Mouse (Mus musculus) hindlimb bud, embryonic 11.5 days (tissue): ENCODE data around the gene Ninl.
"Not testable (repeated sequence)": the region's sequence is repeated elsewhere in the genome, so short reads cannot be mapped to it uniquely, and the experiment has no call there.

Experiments
- DNase-seq: peaks from one replicate; pipeline ENCODE4 v3.0.0-alpha.2; 2012; ENCODE audit warnings: low read depth, low spot score; ENCODE audit errors: extremely low spot score

The Ninl gene

DNA sequence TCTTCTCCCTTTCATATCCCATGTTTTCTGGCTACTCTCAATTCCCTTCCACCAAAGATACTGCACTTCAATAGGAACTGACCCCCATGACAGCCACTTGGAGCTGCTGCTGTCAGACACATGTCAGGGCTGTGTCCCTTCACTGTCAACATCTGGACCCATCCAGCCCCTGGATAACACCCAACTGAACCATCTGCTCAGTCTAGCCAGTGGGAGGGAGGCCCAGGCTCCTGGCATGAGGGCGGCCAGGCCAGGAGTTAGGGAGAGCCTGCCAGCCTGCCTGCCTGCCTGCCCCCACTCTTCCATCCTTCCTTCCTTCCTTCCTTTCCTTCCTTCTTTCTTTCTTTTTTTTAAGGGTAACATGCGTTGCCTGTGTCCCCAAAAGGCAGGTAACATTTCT lies 88.0 kb downstream of the Ninl start:
- DNase-seq: no peak

DNA sequence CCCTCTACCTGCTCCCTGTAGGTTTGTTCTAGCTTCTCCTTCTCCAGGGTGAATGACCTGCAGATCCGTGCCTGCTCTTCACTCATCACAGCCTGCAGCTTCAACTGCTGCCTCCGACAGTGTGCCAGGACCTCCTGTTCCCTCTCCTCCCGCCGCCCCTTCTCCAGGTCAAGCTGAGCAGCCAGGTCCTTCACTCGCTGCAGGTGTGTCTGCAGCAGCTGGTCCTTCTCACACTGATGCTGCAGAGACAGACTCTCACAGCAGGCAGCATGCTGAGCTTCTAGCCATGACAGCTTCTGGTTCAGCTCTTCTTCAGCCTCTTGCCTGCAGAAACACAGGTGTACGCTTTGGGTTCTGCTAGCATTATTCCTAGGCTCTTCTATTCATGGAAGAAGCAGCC lies 89.1 kb downstream of the Ninl start:
- no peak for DNase-seq

DNA sequence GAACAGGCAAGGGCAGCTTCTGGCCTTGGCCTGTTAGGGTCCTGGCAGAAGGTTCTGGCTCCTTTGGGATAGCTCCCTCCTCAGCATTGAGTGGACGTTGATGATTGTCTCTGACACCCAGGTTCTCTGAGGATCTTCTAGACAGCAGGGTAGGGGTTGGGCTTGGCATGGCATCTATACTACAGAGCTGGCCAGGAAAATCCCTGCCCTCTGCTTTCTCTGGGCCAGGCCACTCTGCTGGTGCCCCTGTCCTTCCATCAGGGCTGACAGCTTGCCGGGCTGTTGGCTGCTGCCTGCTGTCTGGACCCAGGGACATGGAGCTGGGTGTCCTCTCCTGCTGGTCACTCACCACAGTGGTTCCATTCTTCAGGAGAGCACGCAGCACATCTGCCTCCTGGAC lies 89.5 kb downstream of the Ninl start:
- no peak for DNase-seq

DNA sequence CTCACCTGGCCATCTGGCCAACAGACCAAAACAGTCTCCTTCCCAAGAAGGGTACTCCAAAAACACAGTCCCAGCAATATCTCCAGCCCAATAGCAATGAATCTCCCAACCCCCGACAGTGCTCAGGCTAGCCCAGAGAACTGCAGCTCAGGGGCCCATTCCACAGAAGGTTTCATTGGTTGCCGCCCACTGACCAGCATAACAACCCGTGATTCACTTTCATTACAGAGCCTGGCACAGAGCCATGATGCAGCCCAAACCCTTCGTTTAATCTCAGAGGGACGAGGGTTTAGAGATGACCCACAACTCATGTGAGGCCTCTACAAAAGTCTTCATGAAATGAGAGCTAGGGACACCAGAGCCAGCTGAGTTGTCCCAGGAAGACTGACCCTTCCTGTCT lies 90.4 kb downstream of the Ninl start:
- DNase-seq: no peak

DNA sequence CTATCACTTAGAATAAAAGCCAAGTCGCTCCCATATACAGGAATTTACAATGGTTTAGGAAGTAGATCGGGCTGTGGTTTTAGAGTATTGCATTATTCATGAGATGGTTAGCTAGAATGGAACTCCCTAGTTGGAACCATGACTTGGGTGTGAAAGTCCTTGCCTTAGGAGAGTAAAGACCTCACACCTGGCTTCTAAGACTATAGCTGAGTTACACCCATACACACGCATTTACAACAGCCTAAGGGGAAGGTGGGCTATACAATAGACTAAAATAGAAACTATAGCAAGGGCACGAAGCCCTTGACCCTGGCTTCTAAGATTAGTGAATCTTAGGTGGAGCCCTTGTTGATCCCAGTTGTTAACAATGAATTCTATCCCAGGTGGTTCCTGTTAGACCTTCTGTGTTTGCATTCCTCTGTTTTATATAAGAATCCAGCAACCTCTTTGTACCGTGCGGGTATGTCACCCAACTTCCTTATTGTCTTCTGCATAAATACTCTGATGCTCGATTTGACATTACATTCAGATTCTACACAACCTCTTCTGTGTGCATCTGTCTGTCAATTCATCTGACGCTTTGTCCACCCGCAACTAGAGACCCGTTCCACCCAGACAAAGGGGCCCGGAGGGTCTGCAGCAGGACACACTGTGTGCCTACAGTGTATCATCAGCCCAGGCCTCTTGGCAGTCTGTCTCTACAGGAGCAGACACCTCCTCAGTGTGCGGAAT lies 91.1 kb downstream of the Ninl start:
- DNase-seq: not testable (repeated sequence)

DNA sequence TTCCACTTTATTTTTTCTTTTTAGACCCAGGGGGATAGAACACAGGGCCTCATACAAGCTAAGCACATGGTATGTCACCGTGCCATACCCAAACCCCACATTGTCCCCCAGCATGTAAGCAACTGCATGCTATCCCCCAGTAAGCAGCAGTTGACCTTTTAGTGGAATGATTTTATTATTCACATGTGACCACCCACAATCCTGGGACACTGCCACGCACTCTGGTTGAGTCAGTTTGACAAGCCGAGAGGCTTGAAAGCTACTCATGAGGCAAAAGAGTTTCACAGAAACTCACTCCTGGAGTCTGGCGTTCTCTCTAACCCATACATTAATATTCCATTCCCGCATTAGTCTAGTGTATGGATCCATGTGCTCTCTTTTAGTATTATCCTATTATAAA lies 91.8 kb downstream of the Ninl start:
- not testable (repeated sequence) for DNase-seq

DNA sequence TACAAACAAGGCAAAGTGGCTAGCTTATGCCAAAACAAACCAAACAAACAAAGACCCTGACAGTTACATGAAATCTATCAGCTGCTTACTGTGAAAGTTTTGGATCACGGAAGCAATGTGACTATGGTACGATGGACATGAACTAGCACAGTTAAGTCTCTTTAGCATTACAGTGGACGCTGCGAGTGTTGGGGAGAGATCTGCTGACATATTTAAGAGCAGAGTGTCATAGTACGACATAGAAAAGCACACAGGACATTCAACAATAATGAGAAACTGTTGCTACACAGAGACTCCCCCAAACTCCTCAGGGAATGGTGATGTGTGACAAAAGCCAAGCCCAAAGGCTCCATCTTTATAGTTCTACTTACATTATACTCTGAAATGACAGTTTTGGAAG lies 95.2 kb downstream of the Ninl start:
- DNase-seq: no peak

DNA sequence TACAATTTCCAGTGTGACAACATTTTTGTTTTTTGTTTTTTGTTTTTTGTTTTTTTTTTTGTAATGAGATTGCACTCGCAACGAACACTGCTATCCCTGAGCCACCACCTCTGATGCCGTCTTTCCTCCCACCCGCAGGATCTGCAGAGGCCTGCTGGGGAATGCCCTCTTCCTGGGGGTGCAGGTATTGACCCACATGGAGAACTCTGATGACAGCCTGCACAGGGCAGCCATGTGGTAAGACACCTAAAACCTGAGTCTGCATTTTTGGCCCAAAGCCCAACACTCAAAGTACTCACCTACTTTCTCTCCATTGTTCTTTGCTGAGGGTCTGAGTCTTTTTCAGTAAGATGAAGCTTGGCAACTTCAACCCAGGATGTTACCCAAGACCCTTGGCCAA lies 104.5 kb downstream of the Ninl start:
- DNase-seq: no peak

DNA sequence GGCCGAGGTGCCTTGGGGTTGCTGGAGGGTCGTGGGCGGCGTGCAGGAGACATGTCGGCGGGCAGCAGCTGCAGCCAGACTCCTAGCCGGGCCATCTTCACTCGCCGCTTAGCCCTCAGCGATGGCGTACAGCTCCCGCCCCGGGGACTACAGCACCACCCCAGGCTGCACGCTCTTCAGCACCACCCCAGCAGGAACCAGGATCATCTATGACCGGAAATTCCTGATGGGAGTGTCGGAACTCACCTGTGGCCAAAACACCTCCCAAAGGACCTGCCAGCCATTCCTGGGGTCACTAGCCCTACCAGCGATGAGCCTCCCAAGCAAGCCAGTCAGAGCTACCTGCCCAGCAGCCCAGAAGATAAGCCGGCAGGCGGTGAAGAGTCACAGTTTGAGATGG lies 105.7 kb downstream of the Ninl start:
- no peak for DNase-seq

DNA sequence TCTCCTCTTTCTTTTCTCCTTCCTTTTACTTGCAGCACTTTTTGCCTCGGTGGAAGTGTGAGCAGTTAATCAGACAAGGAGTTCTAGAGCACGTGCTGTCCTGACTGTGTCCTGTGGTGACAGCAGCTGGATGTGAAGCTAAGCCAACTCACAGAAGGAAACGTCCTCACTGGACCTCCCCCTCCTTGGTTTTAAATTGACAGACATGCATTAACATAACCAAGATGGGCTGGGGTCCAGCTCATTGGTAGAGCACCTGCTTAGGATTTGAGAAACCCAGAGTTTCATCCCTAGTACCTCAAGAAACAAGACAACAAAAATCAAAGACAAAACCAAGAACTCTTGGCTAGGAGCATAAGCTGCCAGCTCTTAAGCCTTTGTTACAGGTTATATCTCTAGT lies 108.4 kb downstream of the Ninl start:
- DNase-seq: no peak

DNA sequence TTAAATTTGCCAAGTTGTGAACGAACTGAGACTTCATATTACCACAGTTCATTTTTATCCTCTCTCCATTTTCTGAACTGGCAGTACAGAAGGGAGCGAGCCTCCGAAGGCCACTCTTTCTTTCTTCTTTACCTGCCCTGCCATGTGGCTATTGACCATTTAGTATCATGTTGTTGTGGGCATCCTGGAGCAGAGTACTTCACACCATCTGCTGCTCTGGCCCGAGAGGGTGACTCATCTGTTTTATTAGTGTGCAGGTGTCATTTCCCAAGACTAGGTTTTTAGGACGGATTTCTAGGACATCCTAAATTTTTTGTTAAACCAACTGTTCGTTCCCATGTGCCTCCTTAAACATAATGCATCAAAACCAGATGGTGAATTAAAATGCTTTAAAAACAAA lies 110.0 kb downstream of the Ninl start:
- no peak for DNase-seq

DNA sequence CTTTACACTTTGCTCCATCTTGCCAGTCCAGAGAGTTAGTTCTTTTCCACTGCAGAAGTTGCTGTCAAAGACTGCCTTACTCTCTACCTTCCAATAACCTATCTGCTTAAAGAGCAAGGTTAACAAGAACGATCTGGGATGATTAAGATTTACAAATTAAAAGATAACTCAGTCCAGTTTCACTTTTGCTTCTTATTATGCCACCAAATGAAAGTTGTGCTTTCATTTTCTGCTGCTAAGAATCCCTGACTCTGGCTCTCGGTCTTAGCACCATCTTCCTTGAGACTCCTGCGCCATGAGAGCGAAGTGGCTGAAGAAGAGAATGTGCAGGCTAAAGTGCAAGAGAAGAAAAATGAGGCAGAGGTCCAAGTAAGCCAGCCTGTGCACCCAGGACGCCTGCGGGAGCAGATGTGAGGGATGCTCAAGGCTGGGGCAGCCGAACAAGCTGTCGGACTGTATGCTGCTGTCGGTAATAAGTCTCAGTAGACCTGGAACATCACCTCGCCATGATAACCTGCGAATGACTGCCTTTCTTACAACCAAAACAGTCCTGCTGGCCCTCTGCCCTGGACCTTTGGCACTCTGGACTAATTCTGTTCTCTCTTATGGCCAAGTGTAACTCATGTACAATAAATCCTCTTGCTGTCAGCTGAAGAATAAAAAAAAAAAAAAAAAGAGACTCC lies 112.0 kb downstream of the Ninl start:
- DNase-seq: no peak

DNA sequence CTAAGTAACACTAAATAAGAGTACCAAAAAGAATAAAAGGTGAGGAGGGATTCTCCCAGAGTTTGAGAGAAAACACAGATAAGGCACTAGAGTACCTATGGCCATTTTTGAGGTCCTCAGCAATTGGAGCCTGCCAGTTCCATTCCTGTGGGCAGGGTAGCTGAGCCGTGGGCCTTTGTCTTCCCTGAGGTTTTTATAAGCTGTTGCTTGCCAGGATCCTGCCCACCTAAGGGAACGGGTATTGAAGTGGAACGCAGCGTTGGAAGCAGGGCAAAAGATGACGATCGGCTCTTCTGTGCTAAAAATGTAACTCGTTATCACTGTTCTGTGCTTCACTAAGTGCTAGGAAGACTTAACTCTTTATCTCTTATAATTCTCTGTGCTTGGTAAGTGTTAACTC lies 115.7 kb downstream of the Ninl start:
- DNase-seq: no peak

DNA sequence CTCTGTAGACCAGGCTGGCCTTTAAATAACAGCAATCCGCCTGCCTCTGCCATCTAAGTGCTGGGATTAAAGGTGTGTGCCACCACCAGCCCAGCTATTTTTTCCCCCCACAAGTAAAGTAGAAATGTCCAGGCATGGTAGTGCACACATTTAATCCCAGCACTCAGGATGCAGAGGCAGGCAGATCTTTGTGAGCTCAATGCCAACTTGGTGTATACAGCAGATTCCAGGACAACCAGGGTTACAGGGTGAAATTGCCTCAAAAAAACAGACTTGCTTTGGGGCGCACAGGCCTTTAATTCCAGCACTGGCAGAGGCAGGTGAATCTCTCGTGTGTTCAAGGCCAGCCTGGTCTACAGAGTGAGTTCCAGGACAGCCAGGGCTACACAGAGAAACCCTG lies 116.2 kb downstream of the Ninl start:
- no peak for DNase-seq

DNA sequence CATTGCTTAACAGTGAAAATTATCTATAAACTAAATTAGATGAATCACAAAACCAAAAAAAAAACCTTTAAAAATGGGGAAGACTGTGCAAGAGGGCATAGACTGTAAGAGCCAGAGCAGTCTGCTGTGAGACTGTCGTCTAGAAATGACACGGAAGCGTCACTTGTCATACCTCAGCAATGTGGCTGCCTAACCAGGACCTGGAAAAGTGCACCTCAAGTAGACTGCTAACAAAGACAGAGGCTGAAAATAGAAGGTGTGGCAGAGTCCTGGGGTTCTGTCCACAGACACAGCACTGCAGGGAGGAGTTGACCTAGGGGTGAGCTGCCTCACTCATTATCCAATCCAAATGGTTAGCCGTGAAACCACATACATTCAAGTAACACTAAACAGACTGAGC lies 117.0 kb downstream of the Ninl start:
- no peak for DNase-seq

DNA sequence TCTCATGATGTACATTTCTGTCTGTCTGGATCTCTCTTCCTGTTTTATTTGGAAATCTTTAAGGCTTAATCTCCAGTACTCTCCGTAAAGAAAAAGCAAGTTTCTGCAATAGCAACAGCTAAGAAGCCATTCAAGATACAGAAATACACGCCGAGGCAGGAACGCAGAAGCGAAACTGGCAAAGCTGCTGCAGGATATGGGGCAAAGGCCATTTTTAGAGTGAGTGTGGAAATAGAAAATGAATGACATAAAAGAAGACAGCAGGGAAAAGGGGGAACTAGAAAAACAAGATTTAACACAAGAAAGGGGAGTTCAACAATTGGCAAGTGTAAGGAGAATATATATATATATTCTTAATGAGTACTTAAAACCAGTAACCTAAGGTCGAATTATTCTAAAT lies 117.5 kb downstream of the Ninl start:
- no peak for DNase-seq

DNA sequence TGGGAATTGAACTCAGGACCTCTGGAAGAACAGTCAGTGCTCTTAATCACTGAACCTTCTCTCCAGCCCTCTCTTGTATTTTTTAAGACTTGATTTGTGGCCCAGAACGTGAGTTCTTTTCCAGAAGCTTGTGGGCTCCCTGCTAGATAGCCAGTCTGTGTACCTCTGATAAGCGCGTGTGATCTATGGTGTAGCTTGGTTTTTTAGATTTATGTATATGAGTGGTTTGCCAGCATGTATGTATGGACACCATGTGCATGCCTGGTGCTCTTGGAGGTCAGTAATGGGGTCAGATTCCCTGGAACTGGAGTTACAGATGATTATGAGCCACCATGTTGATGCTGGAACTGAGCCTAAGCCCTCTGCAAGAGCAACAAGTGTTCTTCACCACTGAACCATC lies 118.6 kb downstream of the Ninl start:
- DNase-seq: no peak

DNA sequence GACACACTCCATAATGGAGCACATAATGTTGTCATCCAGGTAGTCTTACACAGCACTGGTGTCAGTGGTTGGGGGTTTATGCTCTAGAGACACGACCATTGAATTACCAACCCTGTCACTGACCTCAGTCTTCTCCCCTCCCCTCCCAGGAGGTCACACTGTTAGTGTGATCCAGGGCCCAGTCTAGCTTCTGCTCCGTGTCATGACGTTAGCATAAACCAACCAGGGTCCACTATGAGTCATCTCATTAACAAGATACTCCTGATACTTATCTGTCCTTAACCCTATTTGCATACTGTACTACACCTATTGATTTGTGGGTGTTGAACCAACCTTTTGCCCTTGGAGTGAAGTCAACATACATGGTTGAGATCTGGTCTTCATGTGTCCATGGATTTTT lies 120.5 kb downstream of the Ninl start:
- no peak for DNase-seq

DNA sequence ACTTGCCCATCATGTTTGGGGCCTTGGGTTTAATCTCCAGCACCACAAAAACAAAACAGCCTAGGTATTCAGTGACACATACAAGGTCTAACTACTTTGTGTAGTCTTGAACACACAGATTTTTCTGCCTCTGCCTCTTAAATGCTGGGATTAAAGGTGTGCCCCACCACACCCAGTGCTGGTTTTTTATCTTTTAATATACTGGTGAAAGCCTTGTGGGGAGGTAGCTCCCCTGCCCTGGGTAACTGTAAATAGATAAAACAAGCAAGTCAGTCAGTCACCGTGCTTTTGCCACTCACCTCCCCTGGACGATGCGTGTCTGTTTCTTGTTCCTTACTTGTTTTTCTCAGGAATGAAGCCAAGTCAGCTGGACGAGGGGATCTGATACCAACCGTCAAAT lies 123.4 kb downstream of the Ninl start:
- DNase-seq: no peak

DNA sequence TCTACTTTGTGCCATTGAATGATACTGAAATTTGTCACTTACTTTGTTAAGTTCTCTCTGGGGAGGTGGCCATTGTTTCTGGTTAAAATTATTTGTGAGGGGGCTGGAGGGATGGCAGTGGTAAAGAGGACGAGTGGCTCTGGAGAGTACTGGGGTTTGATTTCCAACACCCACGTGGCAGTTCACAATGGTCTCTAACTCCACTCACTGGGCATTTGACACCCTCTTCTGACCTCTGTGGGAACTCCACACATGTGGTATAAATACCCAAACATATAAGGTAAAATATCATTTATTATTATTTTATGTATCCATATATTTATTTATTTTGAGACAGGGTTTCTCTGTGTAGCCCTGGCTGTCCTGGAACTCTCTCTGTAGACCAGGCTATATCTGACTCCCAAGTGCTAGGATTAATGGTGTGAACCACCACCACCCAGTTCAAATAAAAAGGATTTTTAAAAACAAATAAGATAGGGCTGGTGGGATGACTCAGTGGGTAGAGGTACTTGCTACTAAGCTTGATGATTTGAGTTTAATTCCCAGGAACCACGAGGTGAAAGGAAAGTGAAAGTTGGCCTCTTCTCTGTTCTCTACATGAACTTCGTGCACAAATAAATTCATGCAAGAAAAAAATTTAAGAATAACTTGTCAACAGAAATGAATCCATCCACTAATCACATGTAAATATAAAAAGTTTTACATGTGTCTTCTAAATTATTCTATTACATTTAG lies 124.2 kb downstream of the Ninl start:
- DNase-seq: no peak

DNA sequence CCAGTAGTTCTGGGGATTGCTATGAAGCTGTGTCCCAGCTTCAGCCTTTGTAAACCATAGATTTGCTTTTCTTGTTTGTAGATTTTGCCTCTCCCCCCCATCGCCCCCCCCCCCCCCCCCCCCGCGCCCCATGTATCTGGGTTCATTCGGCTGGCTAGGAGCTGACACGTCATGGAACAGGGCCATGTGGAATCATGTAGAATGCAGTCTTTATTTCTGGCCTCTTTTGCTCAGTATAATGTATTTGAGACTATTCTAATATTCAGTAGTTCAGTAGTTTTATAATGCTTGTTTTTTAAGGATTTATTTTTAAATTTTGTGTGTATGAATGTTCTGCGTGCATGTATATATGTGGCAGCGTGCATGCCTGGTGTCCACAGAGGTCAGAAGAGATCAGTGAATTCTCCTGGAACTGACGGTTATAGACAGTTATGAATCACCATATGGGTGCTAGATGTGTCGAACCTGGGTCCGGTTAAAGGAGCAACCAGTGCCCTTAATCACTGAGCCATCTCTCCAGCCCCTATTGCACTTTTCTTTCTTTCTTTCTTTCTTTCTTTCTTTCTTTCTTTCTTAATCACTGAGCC lies 128.8 kb downstream of the Ninl start:
- DNase-seq: no peak
